Mouse (Mus musculus): Measurements from ENCODE around the gene Fam43b.
A peak's percentile ranks its signal among the peaks of the same experiment; 100 is the strongest.
"Not testable (repeated sequence)": the region's sequence is repeated elsewhere in the genome, so short reads cannot be mapped to it uniquely, and the experiment has no call there.

The Fam43b gene

DNA sequence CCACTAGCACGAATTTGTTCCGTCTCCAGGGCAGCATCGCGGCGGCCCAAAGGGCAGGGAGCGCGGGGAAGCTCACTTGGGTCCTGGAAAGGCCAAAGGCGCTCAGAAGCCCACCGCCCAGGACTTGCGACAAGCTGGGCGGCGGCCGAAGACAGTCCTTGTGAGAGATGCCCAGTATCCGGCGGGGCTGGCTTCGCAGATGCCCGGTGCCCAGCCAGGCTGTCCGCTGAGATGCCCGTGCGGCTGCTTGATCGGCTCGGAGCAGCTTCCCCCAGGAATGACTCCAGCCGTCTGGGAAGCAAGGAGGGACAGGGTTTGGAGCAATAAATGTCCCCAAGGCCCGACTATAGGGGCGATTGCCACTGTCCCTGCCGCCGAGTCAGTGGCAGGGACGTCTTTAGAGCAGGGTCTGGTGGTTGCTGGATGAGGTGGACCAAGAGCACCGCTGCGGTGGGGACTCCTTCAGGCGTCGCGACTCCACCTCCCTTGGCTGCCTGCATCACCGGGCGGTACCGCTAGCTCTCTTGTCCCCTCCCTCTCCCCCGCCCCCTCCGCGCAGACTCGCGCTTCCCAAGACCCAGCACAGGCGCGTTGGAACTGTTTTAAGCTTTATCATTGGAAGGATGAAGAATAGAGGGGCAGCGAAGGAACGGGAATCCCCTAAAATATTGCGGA lies at the start of gene Fam43b:
Gene Fam43b, minus strand, starts transcription at position 558 of the 675 bp plus-strand sequence.
- peak; percentile 27 for DNase-seq

DNA sequence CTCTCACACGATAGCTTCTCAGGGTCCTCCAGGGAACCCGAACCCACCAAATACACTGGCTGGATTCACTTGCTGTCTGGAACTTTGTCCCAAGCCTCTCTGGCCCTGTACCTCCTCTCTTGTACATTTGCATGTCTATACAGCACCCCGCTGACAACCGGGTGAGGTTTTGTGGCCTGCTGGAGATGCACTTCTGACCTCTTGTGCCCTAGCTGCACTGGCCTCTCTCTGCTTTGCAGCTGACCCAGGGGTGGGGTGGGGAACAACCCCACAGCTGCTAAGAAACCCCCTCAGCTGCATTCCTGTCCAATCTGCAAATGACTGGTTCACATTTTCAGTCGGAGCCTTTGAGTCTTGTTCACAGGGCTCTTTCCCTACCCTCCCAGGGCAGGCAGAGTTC lies 48.6 kb upstream of the Fam43b start:
- no peak for DNase-seq

DNA sequence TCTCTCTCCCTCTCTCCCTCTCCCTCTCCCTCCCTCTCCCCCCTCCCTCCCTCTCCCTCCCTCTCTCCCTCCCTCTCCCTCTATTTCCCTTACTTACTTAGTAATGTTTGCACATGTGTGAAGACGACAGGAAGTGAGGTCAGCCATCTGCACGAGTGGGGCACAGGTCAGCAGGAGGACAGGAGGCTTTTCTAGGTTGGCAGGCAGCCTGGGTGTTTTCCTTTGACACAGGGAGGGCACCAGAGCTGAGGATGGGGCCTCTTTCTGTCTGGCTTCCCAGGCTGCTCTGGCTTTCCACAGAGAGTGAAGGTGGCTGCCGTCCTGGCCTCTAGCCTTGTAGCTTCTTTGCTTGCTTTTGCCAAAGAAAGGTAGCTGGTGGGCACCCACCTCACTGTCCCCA lies 43.7 kb upstream of the Fam43b start:
- no peak for DNase-seq

DNA sequence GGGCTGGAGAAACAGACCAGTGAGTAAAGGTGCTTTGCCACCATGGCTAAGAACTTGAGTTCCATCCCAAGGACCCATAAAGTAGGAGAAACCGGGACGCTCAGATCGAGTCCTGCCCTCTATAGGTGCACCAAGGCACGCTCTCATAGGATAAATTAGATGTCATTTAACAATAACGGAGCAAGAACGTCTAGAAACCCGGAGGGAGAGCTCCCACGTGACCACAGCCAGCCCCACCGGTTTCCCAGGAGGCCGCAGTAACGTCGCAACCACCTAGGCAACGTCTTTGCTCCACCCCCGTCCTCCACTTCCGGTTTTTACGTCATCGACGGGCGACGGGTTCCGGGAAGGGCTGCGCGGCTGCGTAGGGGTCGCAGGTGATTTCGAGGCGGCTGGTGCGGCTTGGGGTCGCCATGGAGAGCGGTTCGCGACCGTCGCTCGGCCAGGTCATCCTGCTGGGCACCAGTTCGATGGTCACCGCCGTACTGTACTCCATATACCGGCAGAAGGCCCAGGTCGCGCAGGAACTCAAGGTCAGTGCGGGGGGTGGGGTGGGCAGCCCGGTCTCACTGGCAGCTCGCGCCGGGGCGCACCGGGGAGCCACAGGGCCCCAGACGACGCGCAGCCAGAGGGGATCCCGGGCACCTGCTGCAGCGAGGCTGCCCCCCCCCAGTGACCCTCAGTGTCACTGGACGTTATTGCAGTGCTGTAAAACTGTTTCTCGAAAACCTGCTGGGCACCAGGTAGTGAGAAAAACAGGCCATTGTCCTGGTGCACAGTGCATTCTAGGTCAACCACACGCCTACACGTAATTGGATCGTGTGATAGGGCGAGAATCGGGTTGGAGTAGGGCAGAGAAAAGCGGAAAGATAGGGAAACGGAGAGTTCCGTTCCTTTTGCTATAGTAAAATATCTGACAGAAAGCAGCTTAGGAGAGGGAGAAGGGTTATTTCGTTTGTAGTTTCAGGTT lies 38.3 kb upstream of the Fam43b start, which contains the start of gene Mul1:
Gene Mul1, plus strand, starts transcription at position 325 of the 970 bp plus-strand sequence.
- peak; percentile 96 to 97 for DNase-seq

DNA sequence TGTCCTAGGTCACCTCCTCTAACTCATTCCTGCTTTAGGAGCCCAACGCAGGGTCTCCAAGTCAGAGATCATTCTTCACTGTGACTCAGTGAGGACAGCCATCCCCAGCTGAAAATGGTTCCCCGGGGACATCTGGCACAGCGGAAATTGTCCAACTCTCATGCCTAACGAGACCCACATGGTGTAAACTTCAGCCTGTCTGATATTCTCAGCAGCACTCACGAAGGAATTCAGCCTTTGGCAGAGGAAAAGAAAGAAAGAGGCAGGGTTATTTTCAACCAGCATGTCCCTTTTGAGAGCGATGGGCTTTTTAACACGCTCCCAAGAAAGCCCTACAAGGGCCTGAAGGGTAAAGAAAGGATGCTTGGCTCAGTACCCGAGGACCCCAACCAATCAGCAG lies 35.0 kb upstream of the Fam43b start:
- DNase-seq: no peak

DNA sequence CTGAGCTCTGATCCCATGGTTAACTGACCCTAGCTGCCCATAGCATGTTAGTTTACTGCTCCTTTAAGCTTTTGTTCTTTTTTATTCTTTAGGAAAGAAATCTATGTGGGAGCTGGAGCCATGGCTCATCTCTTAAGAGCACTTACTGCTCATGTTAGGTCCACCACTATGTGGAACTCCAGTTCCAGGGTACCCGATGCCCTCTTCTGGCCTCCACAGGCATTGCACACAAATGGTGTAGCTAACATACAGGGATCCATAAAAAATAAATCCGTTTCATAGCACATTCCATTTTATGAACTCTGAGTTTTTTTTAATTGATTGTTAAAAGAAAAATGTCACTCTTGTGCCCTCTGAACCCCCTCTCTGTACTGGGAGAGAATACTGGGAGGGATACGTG lies 33.5 kb upstream of the Fam43b start:
- DNase-seq: no peak

DNA sequence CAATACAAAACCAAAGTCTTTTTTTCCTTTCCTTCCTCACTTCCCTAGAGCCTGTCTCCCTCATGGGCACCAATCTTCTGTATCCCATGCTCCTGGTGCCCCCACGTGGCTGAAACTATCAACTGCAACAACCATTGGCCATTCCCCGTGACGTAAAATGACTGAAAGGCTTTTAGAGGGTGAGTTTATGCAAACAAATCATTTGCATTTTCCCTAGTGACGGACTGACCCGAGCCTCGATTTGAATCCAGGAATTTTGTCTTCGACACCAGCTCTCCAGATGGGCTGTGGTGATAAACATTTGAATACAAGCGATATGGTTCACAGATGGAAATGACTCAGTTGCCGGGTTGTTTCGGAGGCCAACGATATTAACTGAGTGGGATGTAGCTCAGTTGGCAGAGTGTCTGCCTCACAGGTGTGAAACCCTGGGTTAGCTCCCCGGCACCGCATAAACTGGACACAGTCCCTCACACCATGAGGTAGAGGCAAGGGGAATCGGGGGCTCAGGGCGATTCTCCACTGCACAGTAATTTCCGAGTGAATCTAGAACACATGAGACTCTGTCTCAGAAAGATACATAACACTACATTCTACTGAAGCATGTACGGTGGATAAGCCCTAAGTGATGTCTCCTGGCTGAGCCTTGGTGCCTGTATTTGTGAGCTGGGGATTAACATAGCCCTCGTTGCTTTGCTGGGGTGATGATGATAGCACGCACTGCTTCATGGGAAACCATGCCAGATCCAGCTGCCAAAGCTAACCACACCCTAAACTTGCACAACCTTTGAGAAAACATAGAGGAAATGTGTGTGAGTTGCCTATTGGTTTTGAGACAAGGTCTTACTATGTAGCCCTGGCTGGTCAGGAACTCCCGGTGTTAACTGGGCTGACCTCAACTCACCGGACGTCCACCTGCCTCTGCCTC lies 30.7 kb upstream of the Fam43b start:
- peak; percentile 89 to 90 for DNase-seq

DNA sequence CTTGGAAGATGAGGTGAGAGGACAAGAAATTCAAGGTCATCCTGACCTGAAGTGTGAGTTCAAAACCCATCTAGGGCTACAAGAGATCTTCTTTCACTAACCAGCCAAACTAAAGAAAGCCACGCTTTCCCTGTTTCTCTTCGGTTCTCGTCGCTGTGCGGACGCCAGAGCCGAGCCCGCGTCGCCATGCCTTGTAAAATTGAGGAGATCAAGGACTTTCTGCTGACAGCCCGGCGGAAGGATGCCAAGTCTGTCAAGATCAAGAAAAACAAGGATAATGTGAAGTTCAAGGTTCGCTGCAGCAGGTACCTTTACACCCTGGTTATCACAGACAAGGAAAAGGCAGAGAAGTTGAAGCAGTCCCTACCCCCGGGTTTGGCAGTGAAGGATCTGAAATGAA lies 29.3 kb upstream of the Fam43b start:
- not testable (repeated sequence) for DNase-seq

DNA sequence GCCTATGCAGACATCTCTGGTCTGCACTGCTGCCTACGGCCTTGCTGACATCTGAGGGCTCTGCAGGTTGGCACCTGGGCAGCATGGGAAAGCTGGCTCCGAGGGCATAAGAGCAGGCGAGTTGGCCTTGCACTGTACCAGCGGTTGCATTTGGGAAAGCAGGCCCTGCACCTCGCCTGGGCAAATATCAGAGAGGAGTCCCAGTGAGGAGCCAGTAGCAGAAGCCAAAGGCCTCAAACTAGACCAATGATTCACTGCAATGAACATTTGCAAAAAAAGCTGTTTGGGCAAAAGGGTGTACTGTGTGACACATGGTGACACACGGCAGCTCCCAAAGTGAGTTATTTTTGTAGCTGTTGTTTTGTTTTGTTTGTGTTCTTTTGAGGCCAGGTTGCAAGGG lies 28.7 kb upstream of the Fam43b start:
- DNase-seq: no peak

DNA sequence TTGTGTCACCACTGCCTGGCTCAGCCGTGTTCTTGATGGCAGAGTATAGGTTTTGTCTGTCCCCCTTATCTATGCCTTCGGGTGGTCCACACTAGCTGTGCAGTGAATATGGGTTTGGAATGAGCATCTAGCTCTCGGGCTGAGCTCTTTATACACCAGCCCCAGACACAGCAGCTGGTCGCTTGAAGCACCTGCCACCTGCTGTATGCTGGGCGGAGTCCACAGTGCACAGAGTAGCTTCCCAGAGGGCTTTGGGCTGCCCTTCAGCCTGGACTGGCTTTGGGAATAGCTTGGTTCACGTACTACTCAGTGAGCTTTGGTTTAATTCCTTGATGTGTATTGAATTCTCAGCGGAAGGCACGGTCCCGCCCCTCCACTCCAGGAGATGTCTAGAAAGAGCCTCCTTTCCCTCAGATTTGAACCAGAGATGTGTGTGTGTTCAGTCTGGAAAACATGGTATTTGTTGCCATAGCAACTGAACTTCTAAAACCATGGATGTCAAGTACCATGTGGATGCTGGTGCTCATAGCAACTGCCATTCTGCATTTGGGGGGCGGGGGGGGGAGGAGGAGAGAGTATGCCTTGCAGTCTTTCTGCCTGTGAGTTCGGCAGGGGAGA lies 22.1 kb upstream of the Fam43b start:
- no peak for DNase-seq

DNA sequence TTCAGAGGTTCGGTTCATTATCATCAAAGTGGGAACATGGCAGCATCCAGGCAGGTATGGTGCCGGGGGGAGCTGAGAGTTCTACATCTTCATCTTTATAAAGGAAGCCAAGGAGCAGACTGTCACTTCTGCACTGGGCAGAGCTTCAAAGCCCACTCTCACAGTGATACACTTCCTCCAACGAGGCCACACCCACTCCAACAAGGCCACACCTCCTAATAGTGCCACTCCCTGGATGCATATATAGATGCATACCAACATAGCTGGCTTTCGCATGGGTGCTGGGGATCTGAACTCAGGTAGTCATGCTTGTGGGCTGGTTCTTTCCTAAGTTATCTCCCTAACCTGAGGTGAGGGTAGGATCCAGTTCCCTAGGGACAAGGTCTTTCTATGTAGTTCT lies 21.6 kb upstream of the Fam43b start:
- no peak for DNase-seq

DNA sequence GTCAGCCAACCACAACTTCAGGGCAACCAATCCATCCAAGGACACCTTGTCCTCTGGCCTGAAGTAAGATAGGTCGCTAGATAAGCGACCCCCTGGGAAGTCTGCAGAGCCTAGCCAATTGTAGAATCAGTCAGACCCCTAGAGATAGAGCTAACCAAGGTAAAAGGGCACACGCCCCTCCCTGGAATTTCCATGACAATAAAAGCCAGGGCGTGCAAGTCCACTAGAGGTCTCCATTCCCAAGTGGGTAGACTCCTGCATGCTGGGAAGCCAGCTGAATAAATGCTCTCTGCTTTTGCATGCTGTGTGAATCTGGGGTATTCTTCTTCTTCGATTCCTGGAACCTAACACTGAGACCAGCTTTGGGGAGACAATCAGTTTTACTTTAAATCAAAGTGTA lies 20.1 kb upstream of the Fam43b start:
- DNase-seq: no peak

DNA sequence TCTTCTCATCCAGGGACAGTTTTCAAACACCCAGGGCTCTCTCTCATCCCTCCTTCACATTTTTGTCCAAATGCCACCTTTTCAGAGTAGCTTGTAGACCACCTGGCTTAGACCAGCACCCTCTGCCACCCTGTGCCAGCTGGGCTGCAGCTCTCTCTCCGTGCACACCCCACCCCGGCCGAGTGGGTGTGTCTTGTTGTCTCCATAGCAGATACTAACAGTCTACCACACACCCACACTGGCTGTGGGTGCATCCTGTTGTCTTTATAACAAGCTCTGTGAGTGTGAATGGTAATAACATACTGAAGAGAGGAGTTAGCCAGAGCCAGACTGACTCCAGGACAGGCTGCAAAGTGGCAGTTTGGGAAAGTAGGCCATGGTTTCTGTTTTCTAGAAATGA lies 19.7 kb upstream of the Fam43b start:
- DNase-seq: no peak

DNA sequence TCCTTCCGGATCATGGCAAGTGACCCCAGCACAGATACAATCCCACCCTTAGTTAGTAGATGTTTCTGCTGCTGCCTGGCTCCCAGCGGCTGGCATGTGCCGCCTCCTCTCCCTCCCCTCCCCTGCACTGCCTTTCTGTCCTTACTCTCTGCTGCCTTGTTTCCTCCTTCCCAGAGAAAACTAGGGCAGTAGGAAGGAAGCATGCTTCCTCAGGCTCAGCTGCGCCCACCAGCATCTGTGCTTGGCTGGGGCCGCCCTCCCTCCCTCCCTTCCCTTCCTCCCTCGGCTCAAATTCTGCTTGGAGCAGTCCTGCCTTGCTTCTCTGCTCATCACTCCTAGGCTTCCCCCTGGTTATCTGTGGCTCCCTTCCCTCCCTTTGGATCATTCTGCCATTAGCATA lies 18.4 kb upstream of the Fam43b start:
- DNase-seq: no peak

DNA sequence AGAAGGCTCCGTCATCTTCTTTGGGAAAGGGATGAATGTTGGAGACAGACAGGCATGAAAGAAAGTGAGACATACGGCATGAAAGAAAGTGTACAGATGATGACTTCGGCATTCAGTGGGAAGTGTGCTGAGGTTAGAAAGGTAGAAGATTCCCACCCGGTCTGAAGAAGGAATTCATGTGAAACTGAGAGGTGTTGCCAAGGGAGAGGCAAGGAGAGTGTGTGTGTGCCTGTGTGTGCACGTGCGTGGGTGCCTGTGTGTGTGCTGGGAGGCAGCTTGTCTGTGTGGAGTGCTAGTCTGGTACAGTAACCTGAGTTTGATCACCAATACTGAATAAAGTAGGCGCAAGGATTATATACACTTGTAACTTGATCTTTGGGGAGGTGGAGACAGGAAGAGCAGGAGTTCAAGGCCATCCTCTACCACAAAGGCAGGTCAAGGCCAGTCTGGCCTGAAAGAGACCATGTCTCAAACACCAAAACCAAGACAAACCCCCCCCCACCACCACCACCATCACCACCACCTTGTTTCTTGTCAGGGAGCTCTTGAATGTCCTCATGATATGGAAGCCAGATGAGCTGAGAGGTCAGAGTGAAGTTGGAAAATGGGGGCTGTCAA lies 15.3 kb upstream of the Fam43b start:
- DNase-seq: no peak

DNA sequence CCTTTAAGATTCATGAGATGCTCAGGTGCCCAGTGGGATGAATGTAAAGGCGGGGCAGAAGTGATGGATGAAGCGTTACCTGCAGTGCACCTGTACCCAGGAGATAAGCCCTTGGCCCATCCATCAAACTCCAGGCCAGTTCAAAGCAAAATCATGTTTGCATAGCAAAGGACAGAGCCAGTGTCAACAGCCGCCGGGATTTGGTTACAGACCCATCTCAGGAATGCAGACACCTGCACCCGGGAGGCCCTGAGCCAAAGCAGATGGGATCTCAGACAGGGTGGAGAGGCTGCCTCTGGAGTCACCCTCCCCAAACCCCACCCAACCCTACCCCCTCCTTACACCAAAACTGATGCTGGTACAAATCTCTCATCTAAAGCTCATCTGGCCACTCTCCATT lies 14.7 kb upstream of the Fam43b start:
- no peak for DNase-seq

DNA sequence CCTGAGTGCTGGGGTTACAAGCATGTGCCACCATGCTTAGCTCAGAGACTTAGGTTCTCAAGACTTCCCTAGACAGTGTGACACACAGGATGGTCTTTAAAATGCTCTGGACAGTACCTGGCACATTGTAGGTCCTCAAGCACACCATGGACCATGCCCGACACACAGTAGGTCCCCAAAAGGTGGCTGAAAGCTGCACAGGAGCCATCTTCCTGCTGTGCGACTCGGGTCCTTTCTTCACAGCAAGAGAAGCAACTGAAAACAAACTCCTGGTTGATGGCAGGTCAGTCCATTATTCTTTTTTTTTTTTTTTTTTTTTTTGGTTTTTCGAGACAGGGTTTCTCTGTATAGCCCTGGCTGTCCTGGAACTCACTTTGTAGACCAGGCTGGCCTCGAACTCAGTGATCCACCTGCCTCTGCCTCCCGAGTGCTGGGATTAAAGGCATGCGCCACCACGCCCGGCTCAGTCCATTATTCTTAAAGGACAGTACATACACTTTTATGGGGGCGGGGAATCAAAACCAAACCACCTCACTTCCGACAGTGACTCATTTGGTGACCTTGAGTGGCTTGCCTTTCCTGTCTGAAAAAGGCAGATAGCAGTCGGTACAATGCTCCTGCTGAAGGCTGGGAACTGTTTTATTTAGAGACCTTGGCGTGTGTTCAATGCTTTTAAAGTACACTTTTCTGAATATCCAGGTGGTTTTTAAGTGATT lies 11.3 kb upstream of the Fam43b start:
- no peak for DNase-seq

DNA sequence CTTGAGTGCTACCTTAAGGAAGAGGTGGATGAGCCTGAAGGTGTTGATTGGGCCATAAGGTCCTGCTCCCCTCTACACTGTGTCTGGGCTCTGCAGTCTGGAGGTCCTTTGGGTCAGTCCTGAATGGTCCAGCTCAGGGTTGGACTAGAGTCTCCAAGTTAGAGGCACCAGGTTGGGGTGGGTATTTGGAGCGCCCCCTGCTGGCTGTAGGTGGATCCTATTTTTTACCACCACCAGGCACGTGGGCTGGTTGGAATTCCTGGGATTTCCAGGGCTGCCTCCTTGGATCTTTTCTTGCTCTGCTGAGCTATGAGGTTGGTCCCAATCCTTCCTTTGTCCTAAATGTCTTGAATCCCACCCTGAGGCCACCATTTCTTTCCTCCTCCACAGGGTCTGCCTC lies 8.5 kb upstream of the Fam43b start:
- peak; percentile 36 to 56 for DNase-seq

DNA sequence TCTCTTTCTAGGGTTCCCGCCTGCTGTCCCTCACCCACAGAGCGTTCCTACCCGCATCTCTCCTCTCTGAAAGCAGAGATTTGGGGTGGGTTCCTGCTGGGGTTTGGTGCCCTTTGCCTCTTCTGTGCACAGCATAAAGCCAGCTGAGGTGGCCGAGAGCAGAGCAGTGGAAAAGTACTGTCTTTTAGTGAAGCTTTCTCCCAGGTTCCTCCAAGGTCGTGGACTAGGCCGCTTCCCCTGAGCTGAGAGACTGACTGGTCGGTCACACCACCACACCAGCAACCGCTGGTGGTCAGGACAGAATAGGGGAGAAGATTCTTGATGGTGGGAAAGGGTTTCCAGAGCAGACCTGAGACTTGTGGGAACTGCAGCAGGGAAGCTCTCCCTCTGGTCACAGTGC lies 383 bp upstream of the Fam43b start:
- no peak for DNase-seq

DNA sequence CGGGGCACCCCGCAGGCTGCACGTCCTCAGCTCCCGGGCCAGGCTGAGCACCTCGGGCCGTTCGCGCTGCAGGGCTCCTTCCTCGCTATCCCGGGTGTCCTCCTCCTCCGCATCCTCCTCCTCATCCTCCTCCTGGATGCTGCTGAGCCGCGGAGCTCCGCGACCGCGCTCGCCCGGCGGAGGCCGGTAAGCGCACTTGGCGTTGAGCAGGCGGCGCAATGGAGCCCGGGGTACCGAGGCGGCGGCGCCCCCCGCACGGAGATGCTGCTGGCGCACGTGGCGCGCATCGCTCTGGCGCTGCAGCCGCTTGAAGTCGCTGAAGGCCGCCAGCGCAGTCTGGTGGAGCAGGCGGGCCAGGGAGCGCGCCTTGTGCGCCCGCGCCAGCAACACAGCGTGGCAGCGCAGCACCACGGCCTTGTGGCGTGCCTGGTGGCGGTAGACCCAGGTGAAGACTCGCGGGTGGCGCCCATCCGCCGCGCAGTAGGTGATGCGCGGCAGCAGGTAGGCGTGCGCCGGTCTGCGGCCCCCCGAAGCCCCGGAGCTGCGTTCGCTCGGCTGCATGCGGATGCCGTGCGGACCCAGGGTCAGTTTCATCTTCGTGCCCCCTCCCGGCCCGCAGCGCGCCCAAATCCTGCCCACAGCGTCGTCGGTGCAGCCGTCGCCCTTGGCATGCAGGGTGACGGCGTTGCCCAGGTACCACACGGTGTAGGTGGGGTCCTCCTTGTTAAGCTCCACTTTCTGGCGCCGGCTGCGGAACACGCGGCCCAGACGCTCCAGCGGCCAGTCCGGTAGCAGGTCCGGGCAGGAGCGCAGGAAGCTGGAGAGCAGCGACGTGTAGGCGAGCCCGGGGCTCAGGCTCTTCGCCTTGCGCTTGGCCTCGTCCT lies 999 bp downstream of the Fam43b start:
- peak in 1 of 2 experiments; percentile 26 for DNase-seq

Measured in cerebellum, adult 18-20 months (tissue).